Mouse (Mus musculus) heart, embryonic 11.5 days (tissue): ENCODE results near the gene Cpox. TPM values are rescaled to one million over a fixed set of nuclear protein-coding genes. Genes with fewer than 3 reads are reported as not detected.

Source experiments
- ATAC-seq: fragments of 200-750 bp; cut with Nextera tagmentation; replicated peaks from 2 replicates; pipeline ENCODE4 v1.8.0; 2017; ENCODE audit warnings: moderate library complexity; ENCODE audit not compliant: insufficient number of reproducible peaks, low FRiP score, low TSS enrichment
- H3K27ac ChIP-seq: fragments of 300-500 bp; sonication (generic); 2 replicates; pipeline ENCODE4 v1.5.1; 2014; ENCODE audit warnings: mild to moderate bottlenecking, low read depth, low read length
- H3K27me3 ChIP-seq: fragments of 300-500 bp; sonication (generic); 2 replicates; pipeline ENCODE4 v1.6.1; 2014; ENCODE audit warnings: mild to moderate bottlenecking, low read length, mixed read lengths; ENCODE audit not compliant: control insufficient read depth, insufficient read depth
- H3K36me3 ChIP-seq: fragments of 300-500 bp; sonication (generic); 2 replicates; pipeline ENCODE4 v1.6.1; 2014; ENCODE audit warnings: mild to moderate bottlenecking, low read length, moderate library complexity, mixed read lengths; ENCODE audit not compliant: control insufficient read depth, insufficient read depth
- H3K4me1 ChIP-seq: fragments of 300-500 bp; sonication (generic); 2 replicates; pipeline ENCODE4 v1.6.1; 2014; ENCODE audit warnings: low read length; ENCODE audit not compliant: control insufficient read depth, insufficient read depth
- H3K4me2 ChIP-seq: fragments of 300-500 bp; sonication (generic); 2 replicates; pipeline ENCODE4 v1.6.1; 2014; ENCODE audit warnings: mild to moderate bottlenecking, moderate library complexity
- H3K4me3 ChIP-seq: fragments of 300-500 bp; sonication (generic); 2 replicates; pipeline ENCODE4 v1.5.1; 2014; ENCODE audit warnings: low read depth, low read length
- H3K9ac ChIP-seq: fragments of 300-500 bp; sonication (generic); 2 replicates; pipeline ENCODE4 v1.6.1; 2014; ENCODE audit warnings: mild to moderate bottlenecking, low read depth, low read length, moderate library complexity
- H3K9me3 ChIP-seq: fragments of 300-500 bp; sonication (generic); replicated peaks from 2 replicates; pipeline ENCODE4 v1.6.1; 2016; ENCODE audit warnings: low read length; ENCODE audit not compliant: control insufficient read depth
- WGBS: fragments of 180-500 bp; shearing (Covaris S2); extraction: QIAGEN DNeasy Blood & Tissue Kit; methylation state at CpG from one replicate; pipeline ENCODE4 v1.1.7; 2014; ENCODE audit not compliant: insufficient replicate concordance; 5-methylcytosine and 5-hydroxymethylcytosine counted together
- polyA plus RNA-seq: library from polyadenylated mRNA; unstranded; fragments of >200 nt; fragmentation: Nextera tagmentation; extraction: Ambion mirVana; gene quantifications from 2 replicates; pipeline ENCODE4 v1.2.1, GENCODE M21; 2014

Gene Cpox
- polyA plus RNA-seq, 1 experiment from 2014 or later, result 67.7 TPM

DNA sequence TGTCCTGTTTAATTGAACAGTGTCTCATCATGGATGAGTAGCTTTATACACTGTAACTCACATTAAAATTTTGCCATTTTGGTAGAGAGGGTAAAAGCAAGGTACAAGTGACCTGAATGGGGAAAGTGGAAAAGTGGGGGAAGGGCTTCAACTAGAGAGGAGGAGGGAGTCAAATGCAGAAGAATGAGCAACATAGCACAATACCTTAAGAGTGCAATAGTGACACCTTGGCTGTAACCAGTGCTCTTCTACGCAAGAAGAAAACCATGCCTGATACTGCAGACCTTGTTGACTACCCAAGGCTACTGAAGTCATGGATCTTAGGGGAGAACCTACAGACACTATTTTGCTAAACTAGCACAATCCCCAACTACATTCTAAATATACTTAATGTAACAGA is 27.2 kb downstream of the Cpox start:
- H3K4me3 ChIP-seq, result no peak overlapping the region
- no peak for ATAC-seq
- no peak overlapping the region for H3K4me2 ChIP-seq
- H3K9me3 ChIP-seq, result no peaks in the 10 kb centered on the region
- WGBS, result 91% methylated on average over 1 of the region's 1 CpGs
- H3K4me1 ChIP-seq, result no peaks in the 10 kb centered on the region
- H3K27me3 ChIP-seq, result no peaks in the 10 kb centered on the region
- no peak overlapping the region for H3K9ac ChIP-seq
- H3K27ac ChIP-seq, result no peak overlapping the region
- H3K36me3 ChIP-seq, result no peaks in the 10 kb centered on the region

DNA sequence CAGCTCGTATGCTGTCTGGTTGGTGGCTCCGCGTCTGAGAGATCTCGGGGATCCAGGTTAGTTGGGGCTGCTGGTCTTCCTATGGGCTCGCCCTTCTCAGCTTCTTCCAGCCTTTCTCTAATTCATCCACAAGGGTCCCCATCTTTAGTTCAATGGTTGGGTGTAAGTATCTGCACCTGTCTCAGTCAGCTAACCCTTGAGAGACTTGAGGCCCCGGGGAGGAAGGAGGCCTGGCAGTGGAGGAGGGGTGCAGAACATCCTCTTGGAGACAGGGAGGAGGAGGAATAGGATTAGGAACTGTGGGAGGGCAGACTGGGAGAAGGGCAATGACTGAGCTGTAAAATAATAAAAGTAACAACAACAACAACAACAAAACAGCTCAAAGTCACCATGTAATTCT is 30.1 kb downstream of the Cpox start:
- 91% methylated on average over 6 of the region's 6 CpGs for WGBS
- H3K36me3 ChIP-seq, result no peaks in the 10 kb centered on the region

GRCm38 (mm10) chr16:58700816-58701424 is 30.8 kb downstream of the Cpox start:
- H3K4me3 ChIP-seq, result no peak overlapping the region
- H3K27ac ChIP-seq, result no peak overlapping the region
- no peaks in the 10 kb centered on the region for H3K27me3 ChIP-seq
- no peak for ATAC-seq
- H3K36me3 ChIP-seq, result no peaks in the 10 kb centered on the region
- H3K9ac ChIP-seq, result no peak overlapping the region
- H3K4me1 ChIP-seq, result 0 out of 2 replicates have a peak, but pooled peaks cover 12% of the 10 kb centered on the region
- 73% methylated on average over 12 of the region's 12 CpGs for WGBS
- H3K9me3 ChIP-seq, result no peaks in the 10 kb centered on the region
- no peak overlapping the region for H3K4me2 ChIP-seq

More for the DNA sequence above, 30.1 kb downstream of the Cpox start:
- no peak for ATAC-seq
- H3K9me3 ChIP-seq, result no peaks in the 10 kb centered on the region
- H3K4me1 ChIP-seq, result 0 out of 2 replicates have a peak, but pooled peaks cover 12% of the 10 kb centered on the region
- H3K27me3 ChIP-seq, result no peaks in the 10 kb centered on the region
- no peak overlapping the region for H3K9ac ChIP-seq
- no peak overlapping the region for H3K4me3 ChIP-seq
- H3K27ac ChIP-seq, result no peak overlapping the region
- no peak overlapping the region for H3K4me2 ChIP-seq

- WGBS, result 41% methylated on average over 6 of the region's 6 CpGs
- Histone ChIP-seq H3K4me1 (0 out of 2 replicates have a peak, but pooled peaks cover 12% of the 10 kb centered on the region), H3K36me3 (no peaks in the 10 kb centered on the region), H3K9me3 (no peaks in the 10 kb centered on the region), H3K27me3 (no peaks in the 10 kb centered on the region), H3K4me2 (no peak overlapping the region), H3K4me3 (no peak overlapping the region), H3K27ac (no peak overlapping the region), H3K9ac (no peak overlapping the region)
- ATAC-seq, result no peak
Observed at GRCm38 (mm10) chr16:58701779-58702178, 31.7 kb downstream of the Cpox start.

GRCm38 (mm10) chr16:58702329-58702932 is 32.3 kb downstream of the Cpox start:
- Histone ChIP-seq H3K4me1 (0 out of 2 replicates have a peak, but pooled peaks cover 12% of the 10 kb centered on the region), H3K4me2 (no peak overlapping the region), H3K36me3 (no peaks in the 10 kb centered on the region), H3K27ac (no peak overlapping the region), H3K27me3 (no peaks in the 10 kb centered on the region), H3K9me3 (no peaks in the 10 kb centered on the region), H3K9ac (no peak overlapping the region), H3K4me3 (no peak overlapping the region)
- ATAC-seq, result no peak
- 73% methylated on average over 10 of the region's 10 CpGs for WGBS

- Histone ChIP-seq H3K9me3 (no peaks in the 10 kb centered on the region), H3K27ac (no peak overlapping the region), H3K4me3 (no peak overlapping the region), H3K36me3 (no peaks in the 10 kb centered on the region), H3K4me2 (peak overlapping the region; percentile 30), H3K4me1 (0 out of 2 replicates have a peak, but pooled peaks cover 12% of the 10 kb centered on the region), H3K9ac (no peak overlapping the region), H3K27me3 (no peaks in the 10 kb centered on the region)
- 18% methylated on average over 10 of the region's 10 CpGs for WGBS
- ATAC-seq, result no peak
Observed at GRCm38 (mm10) chr16:58703382-58704124, 33.5 kb downstream of the Cpox start.

- H3K4me2 ChIP-seq, result no peak overlapping the region
- H3K4me3 ChIP-seq, result no peak overlapping the region
- H3K9ac ChIP-seq, result no peak overlapping the region
- no peak for ATAC-seq
- H3K4me1 ChIP-seq, result 0 out of 2 replicates have a peak, but pooled peaks cover 12% of the 10 kb centered on the region
- H3K36me3 ChIP-seq, result no peaks in the 10 kb centered on the region
- H3K27me3 ChIP-seq, result no peaks in the 10 kb centered on the region
- no peak overlapping the region for H3K27ac ChIP-seq
- H3K9me3 ChIP-seq, result no peaks in the 10 kb centered on the region
Observed at GRCm38 (mm10) chr16:58704999-58705398, 34.9 kb downstream of the Cpox start.

DNA sequence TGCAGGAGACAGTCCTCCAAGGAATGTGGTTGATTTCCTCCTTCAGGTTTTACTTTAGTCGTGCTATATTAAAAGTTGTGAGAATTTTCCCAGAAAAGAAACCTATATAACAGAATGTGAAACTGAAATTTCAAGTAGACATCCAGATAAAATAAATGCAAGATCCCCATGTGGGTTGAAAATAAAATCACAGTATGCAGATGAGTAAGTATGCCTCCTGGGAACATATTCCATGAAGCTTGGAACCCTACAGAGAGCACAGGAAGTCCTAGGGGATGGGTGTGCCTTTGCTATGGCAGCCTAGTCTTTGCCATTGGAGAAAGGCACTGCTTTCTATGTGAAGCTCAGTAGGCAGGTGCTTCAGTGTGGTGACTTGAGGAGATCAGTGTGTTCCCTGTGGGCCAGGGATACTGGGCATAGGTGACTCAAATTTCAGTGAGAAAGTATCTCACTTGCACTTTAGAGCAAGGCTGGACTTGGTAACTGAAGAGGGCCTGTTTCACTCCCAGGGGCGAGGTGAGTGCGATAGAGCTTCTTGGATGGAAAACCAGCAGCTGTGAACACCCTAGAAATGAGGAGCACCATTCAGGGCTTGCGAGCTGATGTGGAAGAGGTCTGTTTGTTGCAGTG is 37.3 kb downstream of the Cpox start:
- no peaks in the 10 kb centered on the region for H3K9me3 ChIP-seq
- no peak overlapping the region for H3K4me3 ChIP-seq
- ATAC-seq, result no peak
- 80% methylated on average over 4 of the region's 4 CpGs for WGBS
- H3K36me3 ChIP-seq, result no peaks in the 10 kb centered on the region
- no peak overlapping the region for H3K9ac ChIP-seq
- H3K27me3 ChIP-seq, result no peaks in the 10 kb centered on the region
- 0 out of 2 replicates have a peak, but pooled peaks cover 12% of the 10 kb centered on the region for H3K4me1 ChIP-seq
- no peak overlapping the region for H3K4me2 ChIP-seq
- no peak overlapping the region for H3K27ac ChIP-seq
